Mouse (Mus musculus): ENCODE data around the gene Cdk2ap2. TPM values are rescaled to one million over a fixed set of nuclear protein-coding genes. Genes with fewer than 3 reads are reported as not detected.

Cdk2ap2 gene
- total and polyA plus RNA-seq, 2 experiments from 2014 or later = 37.4 to 60.5 TPM

GRCm38 (mm10) chr19:4113806-4114230 lies 16.8 kb downstream of the Cdk2ap2 start:
- no peak for ATAC-seq (ENCODE audit: low FRiP score)
- Histone ChIP-seq H3K27ac (ENCODE audit: low read depth, low read length) (no peak overlapping the region), H3K27me3 (ENCODE audit: insufficient read depth, low read length) (no peaks in the 10 kb centered on the region), H3K9ac (replicated peaks; ENCODE audit: low read length, poor library complexity, severe bottlenecking) (no peak overlapping the region), H3K4me2 (ENCODE audit: low read depth, low read length, poor library complexity, severe bottlenecking) (no peak overlapping the region), H3K36me3 (ENCODE audit: insufficient read depth, low read length) (peaks cover 89% of the 10 kb centered on the region), H3K9me3 (ENCODE audit: low read length) (no peaks in the 10 kb centered on the region), H3K4me1 (ENCODE audit: insufficient read depth, low read length) (no peaks in the 10 kb centered on the region), H3K4me3 (ENCODE audit: low read depth, low read length) (no peak overlapping the region)
- 78% methylated on average over 5 of the region's 5 CpGs for WGBS
- TF ChIP-seq CTCF (IDR thresholded peaks at IDR 0.05) = no peak
- DNase-seq (ENCODE audit: low spot score) = no peak

- Histone ChIP-seq H3K9me3 (ENCODE audit: low read length) (no peaks in the 10 kb centered on the region), H3K4me1 (ENCODE audit: insufficient read depth, low read length) (no peaks in the 10 kb centered on the region), H3K4me3 (ENCODE audit: low read depth, low read length) (no peak overlapping the region), H3K27ac (ENCODE audit: low read depth, low read length) (no peak overlapping the region), H3K4me2 (ENCODE audit: low read depth, low read length, poor library complexity, severe bottlenecking) (no peak overlapping the region), H3K27me3 (ENCODE audit: insufficient read depth, low read length) (no peaks in the 10 kb centered on the region), H3K36me3 (ENCODE audit: insufficient read depth, low read length) (peaks cover 82% of the 10 kb centered on the region), H3K9ac (replicated peaks; ENCODE audit: low read length, poor library complexity, severe bottlenecking) (no peak overlapping the region)
- no peak for TF ChIP-seq CTCF (IDR thresholded peaks at IDR 0.05)
- 89% methylated on average over 10 of the region's 10 CpGs for WGBS
- no peak for DNase-seq (ENCODE audit: low spot score)
- no peak for ATAC-seq (ENCODE audit: low FRiP score)
These were observed 17.6 kb downstream of the Cdk2ap2 start for GRCm38 (mm10) chr19:4114551-4114950.

- H3K9ac ChIP-seq (replicated peaks; ENCODE audit: low read length, poor library complexity, severe bottlenecking) = no peak overlapping the region
- no peak for TF ChIP-seq CTCF (IDR thresholded peaks at IDR 0.05)
- no peak for ATAC-seq (ENCODE audit: low FRiP score)
- H3K9me3 ChIP-seq (ENCODE audit: low read length) = no peaks in the 10 kb centered on the region
- no peak overlapping the region for H3K27ac ChIP-seq (ENCODE audit: low read depth, low read length)
- WGBS = 96% methylated on average over 6 of the region's 10 CpGs
- peaks cover 76% of the 10 kb centered on the region for H3K36me3 ChIP-seq (ENCODE audit: insufficient read depth, low read length)
- DNase-seq (ENCODE audit: low spot score) = no peak
- no peaks in the 10 kb centered on the region for H3K27me3 ChIP-seq (ENCODE audit: insufficient read depth, low read length)
- no peak overlapping the region for H3K4me3 ChIP-seq (ENCODE audit: low read depth, low read length)
- H3K4me2 ChIP-seq (ENCODE audit: low read depth, low read length, poor library complexity, severe bottlenecking) = no peak overlapping the region
- peaks cover under 1% of the 10 kb centered on the region; the same call in 1 of the 2 replicates for H3K4me1 ChIP-seq (ENCODE audit: insufficient read depth, low read length)
These were observed 18.2 kb downstream of the Cdk2ap2 start for GRCm38 (mm10) chr19:4115144-4115543.

GRCm38 (mm10) chr19:4115816-4116215 lies 18.8 kb downstream of the Cdk2ap2 start:
- no peak overlapping the region for H3K9ac ChIP-seq (replicated peaks; ENCODE audit: low read length, poor library complexity, severe bottlenecking)
- H3K4me3 ChIP-seq (ENCODE audit: low read depth, low read length) = no peak overlapping the region
- ATAC-seq (ENCODE audit: low FRiP score) (no peak), DNase-seq (ENCODE audit: low spot score) (no peak)
- H3K27me3 ChIP-seq (ENCODE audit: insufficient read depth, low read length) = no peaks in the 10 kb centered on the region
- H3K27ac ChIP-seq (ENCODE audit: low read depth, low read length) = no peak overlapping the region
- peaks cover 70% of the 10 kb centered on the region for H3K36me3 ChIP-seq (ENCODE audit: insufficient read depth, low read length)
- H3K9me3 ChIP-seq (ENCODE audit: low read length) = no peaks in the 10 kb centered on the region
- no peak for TF ChIP-seq CTCF (IDR thresholded peaks at IDR 0.05)
- no peak overlapping the region for H3K4me2 ChIP-seq (ENCODE audit: low read depth, low read length, poor library complexity, severe bottlenecking)
- WGBS = 84% methylated on average over 11 of the region's 11 CpGs
- peaks cover 7% of the 10 kb centered on the region for H3K4me1 ChIP-seq (ENCODE audit: insufficient read depth, low read length)

- Histone ChIP-seq H3K36me3 (ENCODE audit: insufficient read depth, low read length) (peaks cover 58% of the 10 kb centered on the region), H3K27ac (ENCODE audit: low read depth, low read length) (no peak overlapping the region), H3K4me1 (ENCODE audit: insufficient read depth, low read length) (peaks cover 7% of the 10 kb centered on the region), H3K9me3 (ENCODE audit: low read length) (no peaks in the 10 kb centered on the region), H3K9ac (replicated peaks; ENCODE audit: low read length, poor library complexity, severe bottlenecking) (no peak overlapping the region), H3K4me2 (ENCODE audit: low read depth, low read length, poor library complexity, severe bottlenecking) (no peak overlapping the region), H3K27me3 (ENCODE audit: insufficient read depth, low read length) (no peaks in the 10 kb centered on the region), H3K4me3 (ENCODE audit: low read depth, low read length) (no peak overlapping the region)
- DNase-seq (ENCODE audit: low spot score) = no peak
- WGBS = 96% methylated on average over 7 of the region's 7 CpGs
- no peak for ATAC-seq (ENCODE audit: low FRiP score)
- TF ChIP-seq CTCF (IDR thresholded peaks at IDR 0.05) = no peak
These were observed 20.0 kb downstream of the Cdk2ap2 start for GRCm38 (mm10) chr19:4117006-4117405.

- Histone ChIP-seq H3K36me3 (ENCODE audit: insufficient read depth, low read length) (peaks cover 45% of the 10 kb centered on the region), H3K9me3 (ENCODE audit: low read length) (no peaks in the 10 kb centered on the region), H3K27ac (ENCODE audit: low read depth, low read length) (no peak overlapping the region), H3K9ac (replicated peaks; ENCODE audit: low read length, poor library complexity, severe bottlenecking) (no peak overlapping the region), H3K4me2 (ENCODE audit: low read depth, low read length, poor library complexity, severe bottlenecking) (no peak overlapping the region), H3K4me1 (ENCODE audit: insufficient read depth, low read length) (peaks cover 7% of the 10 kb centered on the region), H3K4me3 (ENCODE audit: low read depth, low read length) (no peak overlapping the region), H3K27me3 (ENCODE audit: insufficient read depth, low read length) (no peaks in the 10 kb centered on the region)
- DNase-seq (ENCODE audit: low spot score) (no peak), ATAC-seq (ENCODE audit: low FRiP score) (no peak)
- 90% methylated on average over 2 of the region's 2 CpGs for WGBS
- no peak for TF ChIP-seq CTCF (IDR thresholded peaks at IDR 0.05)
These were observed 21.4 kb downstream of the Cdk2ap2 start for GRCm38 (mm10) chr19:4118350-4118749.

All from midbrain, postnatal 0 days (tissue).